Mouse (Mus musculus): ENCODE data around the gene Polr2a. TPM values are rescaled to one million over a fixed set of nuclear protein-coding genes. Genes with fewer than 3 reads are reported as not detected.

Gene Polr2a
- polyA plus RNA-seq (2012; fragmentation: generic; extraction: Trizol), result 84.2 TPM
- long read RNA-seq, experiment 1, partial matches to known transcripts, result 1 of 7 reads
- long read RNA-seq, experiment 1, other reads (novel, unspliced or antisense), result 6 of 7 reads
- long read RNA-seq, experiment 2, result 0 reads

GRCm38 (mm10) chr11:69758478-69758970 is at the start of gene Polr2a:
Polr2a (minus strand) TSS chr11:69758637.
- Histone ChIP-seq H3K79me3 (ENCODE audit: low read depth) (peaks cover 47% of the 10 kb centered on the region), H3K4me3 (ENCODE audit: insufficient read depth, poor library complexity, severe bottlenecking) (peak within 1 kb of the TSS; percentile 53), H3K79me2 (ENCODE audit: control insufficient read depth, insufficient read depth) (peaks cover 47% of the 10 kb centered on the region), H3K36me3 (ENCODE audit: control insufficient read depth, insufficient read depth) (peaks cover 30% of the 10 kb centered on the region), H3ac (ENCODE audit: control insufficient read depth, insufficient read length, low read depth) (peak within 1 kb of the TSS; percentile 91), H3K27me3 (ENCODE audit: control insufficient read depth, insufficient read depth, insufficient read length) (no peaks in the 10 kb centered on the region)
- no peak for TF ChIP-seq CTCF (IDR thresholded peaks at IDR 0.05; ENCODE audit: control insufficient read depth, insufficient read depth, insufficient read length)
- no peak for TF ChIP-seq MYOD1 (IDR thresholded peaks at IDR 0.05; ENCODE audit: control insufficient read depth, insufficient read length, low read depth)
- TF ChIP-seq MAX (IDR thresholded peaks at IDR 0.05), result peak; percentile 33

DNA sequence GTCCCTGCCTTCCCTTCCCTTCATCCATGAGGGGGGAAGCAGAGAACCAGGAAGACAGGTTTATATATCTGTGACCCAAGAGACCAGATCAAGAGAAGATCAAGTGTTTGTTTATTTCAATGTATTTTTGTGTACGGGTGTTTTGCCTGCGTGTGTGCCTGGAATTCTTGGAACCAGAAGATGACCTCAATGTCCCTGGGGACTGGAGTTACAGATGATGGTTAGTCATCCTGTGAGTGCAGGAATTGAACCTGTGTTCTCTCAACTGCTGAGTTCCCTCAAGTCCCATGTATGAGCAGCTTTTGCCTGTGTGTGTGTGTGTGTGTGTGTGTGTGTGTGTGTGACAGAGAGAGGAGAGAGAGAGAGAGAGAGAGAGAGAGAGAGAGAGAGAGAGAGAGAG is 49.2 kb upstream of the Polr2a start:
- Histone ChIP-seq H3ac (ENCODE audit: control insufficient read depth, insufficient read length, low read depth) (no peak overlapping the region), H3K36me3 (ENCODE audit: control insufficient read depth, insufficient read depth) (no peaks in the 10 kb centered on the region), H3K79me2 (ENCODE audit: control insufficient read depth, insufficient read depth) (no peaks in the 10 kb centered on the region), H3K27me3 (ENCODE audit: control insufficient read depth, insufficient read depth, insufficient read length) (peaks cover 5% of the 10 kb centered on the region), H3K79me3 (ENCODE audit: low read depth) (no peaks in the 10 kb centered on the region), H3K4me3 (ENCODE audit: insufficient read depth, poor library complexity, severe bottlenecking) (no peak overlapping the region)
- TF ChIP-seq USF1 (IDR thresholded peaks at IDR 0.05; ENCODE audit: low read depth) (no peak), CTCF (IDR thresholded peaks at IDR 0.05; ENCODE audit: control insufficient read depth, insufficient read depth, insufficient read length) (no peak), MYOD1 (IDR thresholded peaks at IDR 0.05; ENCODE audit: control insufficient read depth, insufficient read length, low read depth) (no peak), MAX (IDR thresholded peaks at IDR 0.05) (no peak), MYOG (IDR thresholded peaks at IDR 0.05; ENCODE audit: control insufficient read depth, extremely low read depth, insufficient read length) (no peak), CEBPB (IDR thresholded peaks at IDR 0.05; ENCODE audit: low read depth) (no peak), FOSL1 (IDR thresholded peaks at IDR 0.05; ENCODE audit: insufficient read depth, low read length, poor library complexity, severe bottlenecking) (no peak)

GRCm38 (mm10) chr11:69806378-69806777 is 47.9 kb upstream of the Polr2a start:
- no peaks in the 10 kb centered on the region for H3K79me2 ChIP-seq (ENCODE audit: control insufficient read depth, insufficient read depth)
- no peaks in the 10 kb centered on the region for H3K36me3 ChIP-seq (ENCODE audit: control insufficient read depth, insufficient read depth)
- no peak overlapping the region for H3K4me3 ChIP-seq (ENCODE audit: insufficient read depth, poor library complexity, severe bottlenecking)
- peaks cover 3% of the 10 kb centered on the region for H3K27me3 ChIP-seq (ENCODE audit: control insufficient read depth, insufficient read depth, insufficient read length)
- no peak overlapping the region for H3ac ChIP-seq (ENCODE audit: control insufficient read depth, insufficient read length, low read depth)
- H3K79me3 ChIP-seq (ENCODE audit: low read depth), result no peaks in the 10 kb centered on the region
- TF ChIP-seq MYOG (IDR thresholded peaks at IDR 0.05; ENCODE audit: control insufficient read depth, extremely low read depth, insufficient read length), result no peak

GRCm38 (mm10) chr11:69804972-69805909 is 46.8 kb upstream of the Polr2a start, which contains the start of gene Tmem102:
Tmem102 (minus strand) TSS chr11:69805624.
- Histone ChIP-seq H3K4me3 (ENCODE audit: insufficient read depth, poor library complexity, severe bottlenecking) (no peak within 1 kb of the TSS), H3ac (ENCODE audit: control insufficient read depth, insufficient read length, low read depth) (no peak within 1 kb of the TSS), H3K79me2 (ENCODE audit: control insufficient read depth, insufficient read depth) (no peaks in the 10 kb centered on the region), H3K27me3 (ENCODE audit: control insufficient read depth, insufficient read depth, insufficient read length) (no peaks in the 10 kb centered on the region), H3K36me3 (ENCODE audit: control insufficient read depth, insufficient read depth) (no peaks in the 10 kb centered on the region), H3K79me3 (ENCODE audit: low read depth) (no peaks in the 10 kb centered on the region)
- TF ChIP-seq USF1 (IDR thresholded peaks at IDR 0.05; ENCODE audit: low read depth), result no peak
- no peak for TF ChIP-seq CEBPB (IDR thresholded peaks at IDR 0.05; ENCODE audit: low read depth)
- TF ChIP-seq CTCF (IDR thresholded peaks at IDR 0.05; ENCODE audit: control insufficient read depth, insufficient read depth, insufficient read length), result no peak
- TF ChIP-seq FOSL1 (IDR thresholded peaks at IDR 0.05; ENCODE audit: insufficient read depth, low read length, poor library complexity, severe bottlenecking), result no peak
- no peak for TF ChIP-seq MAX (IDR thresholded peaks at IDR 0.05)
- TF ChIP-seq MYOG (IDR thresholded peaks at IDR 0.05; ENCODE audit: control insufficient read depth, extremely low read depth, insufficient read length), result no peak
- no peak for TF ChIP-seq MYOD1 (IDR thresholded peaks at IDR 0.05; ENCODE audit: control insufficient read depth, insufficient read length, low read depth)

DNA sequence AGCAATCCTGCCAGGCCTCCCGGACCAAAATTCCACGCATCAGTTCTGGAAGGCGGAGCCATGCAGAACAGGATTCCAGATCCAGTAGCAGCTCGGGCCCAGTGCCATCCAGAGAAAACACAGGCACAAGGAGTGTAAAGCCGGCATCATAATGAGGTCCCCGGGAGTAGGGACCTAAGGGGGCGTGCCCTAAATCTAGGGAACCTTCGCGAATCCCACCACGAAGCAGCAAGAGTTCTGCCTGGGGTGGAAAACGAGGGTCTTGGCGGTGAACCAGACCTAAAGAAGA is 46.2 kb upstream of the Polr2a start:
- H3ac ChIP-seq (ENCODE audit: control insufficient read depth, insufficient read length, low read depth), result no peak overlapping the region
- no peaks in the 10 kb centered on the region for H3K36me3 ChIP-seq (ENCODE audit: control insufficient read depth, insufficient read depth)
- no peaks in the 10 kb centered on the region for H3K79me3 ChIP-seq (ENCODE audit: low read depth)
- H3K27me3 ChIP-seq (ENCODE audit: control insufficient read depth, insufficient read depth, insufficient read length), result no peaks in the 10 kb centered on the region
- no peak overlapping the region for H3K4me3 ChIP-seq (ENCODE audit: insufficient read depth, poor library complexity, severe bottlenecking)
- no peaks in the 10 kb centered on the region for H3K79me2 ChIP-seq (ENCODE audit: control insufficient read depth, insufficient read depth)
- TF ChIP-seq FOSL1 (IDR thresholded peaks at IDR 0.05; ENCODE audit: insufficient read depth, low read length, poor library complexity, severe bottlenecking), result no peak
